Mouse (Mus musculus): ENCODE results near the gene Man1a2. TPM values are rescaled to one million over a fixed set of nuclear protein-coding genes. Genes with fewer than 3 reads are reported as not detected.

The Man1a2 gene
- total and polyA plus RNA-seq, 2 experiments from 2014 or later: 49.0 to 73.2 TPM

- DNase-seq (ENCODE audit: low spot score) (no peak), ATAC-seq (no peak)
- no peak overlapping the region for H3K27ac ChIP-seq
- H3K36me3 ChIP-seq (ENCODE audit: insufficient read depth, low read length): no peaks in the 10 kb centered on the region
- H3K9ac ChIP-seq (replicated peaks; ENCODE audit: low read length): no peak overlapping the region
- no peaks in the 10 kb centered on the region for H3K27me3 ChIP-seq (ENCODE audit: insufficient read depth, low read length)
- no peak overlapping the region for H3K4me3 ChIP-seq (ENCODE audit: low read length)
- no peak overlapping the region for H3K4me2 ChIP-seq (ENCODE audit: low read depth, low read length)
- H3K4me1 ChIP-seq (ENCODE audit: insufficient read depth, low read length): no peaks in the 10 kb centered on the region
- no peaks in the 10 kb centered on the region for H3K9me3 ChIP-seq (ENCODE audit: low read length)
- WGBS: 91% methylated on average over 5 of the region's 5 CpGs
- TF ChIP-seq CTCF (IDR thresholded peaks at IDR 0.05; ENCODE audit: low read depth): no peak
Measured at GRCm38 (mm10) chr3:100720786-100721300, 35.5 kb upstream of the Man1a2 start.

GRCm38 (mm10) chr3:100716241-100716640, 30.9 kb upstream of the Man1a2 start:
- ATAC-seq (no peak), DNase-seq (ENCODE audit: low spot score) (no peak)

GRCm38 (mm10) chr3:100715367-100715766, 30.1 kb upstream of the Man1a2 start:
- Histone ChIP-seq H3K4me3 (ENCODE audit: low read length) (no peak overlapping the region), H3K4me1 (ENCODE audit: insufficient read depth, low read length) (no peaks in the 10 kb centered on the region), H3K27me3 (ENCODE audit: insufficient read depth, low read length) (no peaks in the 10 kb centered on the region), H3K36me3 (ENCODE audit: insufficient read depth, low read length) (no peaks in the 10 kb centered on the region), H3K9ac (replicated peaks; ENCODE audit: low read length) (no peak overlapping the region), H3K27ac (no peak overlapping the region), H3K4me2 (ENCODE audit: low read depth, low read length) (no peak overlapping the region), H3K9me3 (ENCODE audit: low read length) (no peaks in the 10 kb centered on the region)
- ATAC-seq: no peak
- no peak for TF ChIP-seq CTCF (IDR thresholded peaks at IDR 0.05; ENCODE audit: low read depth)
- no peak for DNase-seq (ENCODE audit: low spot score)
- 81% methylated on average over 4 of the region's 4 CpGs for WGBS

More at GRCm38 (mm10) chr3:100716241-100716640, 30.9 kb upstream of the Man1a2 start:
- Histone ChIP-seq H3K9ac (replicated peaks; ENCODE audit: low read length) (no peak overlapping the region), H3K27me3 (ENCODE audit: insufficient read depth, low read length) (no peaks in the 10 kb centered on the region), H3K36me3 (ENCODE audit: insufficient read depth, low read length) (no peaks in the 10 kb centered on the region), H3K4me3 (ENCODE audit: low read length) (no peak overlapping the region), H3K27ac (no peak overlapping the region), H3K4me1 (ENCODE audit: insufficient read depth, low read length) (no peaks in the 10 kb centered on the region), H3K4me2 (ENCODE audit: low read depth, low read length) (no peak overlapping the region), H3K9me3 (ENCODE audit: low read length) (no peaks in the 10 kb centered on the region)
- 71% methylated on average over 7 of the region's 7 CpGs for WGBS
- no peak for TF ChIP-seq CTCF (IDR thresholded peaks at IDR 0.05; ENCODE audit: low read depth)

- Histone ChIP-seq H3K36me3 (ENCODE audit: insufficient read depth, low read length) (no peaks in the 10 kb centered on the region), H3K27ac (no peak overlapping the region), H3K9me3 (ENCODE audit: low read length) (no peaks in the 10 kb centered on the region), H3K9ac (replicated peaks; ENCODE audit: low read length) (no peak overlapping the region), H3K4me1 (ENCODE audit: insufficient read depth, low read length) (no peaks in the 10 kb centered on the region), H3K4me3 (ENCODE audit: low read length) (no peak overlapping the region), H3K4me2 (ENCODE audit: low read depth, low read length) (no peak overlapping the region), H3K27me3 (ENCODE audit: insufficient read depth, low read length) (no peaks in the 10 kb centered on the region)
- no peak for DNase-seq (ENCODE audit: low spot score)
- WGBS: 72% methylated on average over 11 of the region's 11 CpGs
- no peak for TF ChIP-seq CTCF (IDR thresholded peaks at IDR 0.05; ENCODE audit: low read depth)
- no peak for ATAC-seq
Measured at GRCm38 (mm10) chr3:100713142-100714005, 28.1 kb upstream of the Man1a2 start.

- no peaks in the 10 kb centered on the region for H3K27me3 ChIP-seq (ENCODE audit: insufficient read depth, low read length)
- DNase-seq (ENCODE audit: low spot score): no peak
- H3K9ac ChIP-seq (replicated peaks; ENCODE audit: low read length): no peak overlapping the region
- no peaks in the 10 kb centered on the region for H3K36me3 ChIP-seq (ENCODE audit: insufficient read depth, low read length)
- no peaks in the 10 kb centered on the region for H3K4me1 ChIP-seq (ENCODE audit: insufficient read depth, low read length)
- no peak for ATAC-seq
- no peak for TF ChIP-seq CTCF (IDR thresholded peaks at IDR 0.05; ENCODE audit: low read depth)
- H3K4me2 ChIP-seq (ENCODE audit: low read depth, low read length): no peak overlapping the region
- H3K4me3 ChIP-seq (ENCODE audit: low read length): no peak overlapping the region
- no peak overlapping the region for H3K27ac ChIP-seq
- 83% methylated on average over 7 of the region's 7 CpGs for WGBS
- no peaks in the 10 kb centered on the region for H3K9me3 ChIP-seq (ENCODE audit: low read length)
Measured at GRCm38 (mm10) chr3:100712140-100712539, 26.8 kb upstream of the Man1a2 start.

- Histone ChIP-seq H3K9me3 (ENCODE audit: low read length) (no peaks in the 10 kb centered on the region), H3K27ac (no peak overlapping the region), H3K4me1 (ENCODE audit: insufficient read depth, low read length) (no peaks in the 10 kb centered on the region), H3K27me3 (ENCODE audit: insufficient read depth, low read length) (no peaks in the 10 kb centered on the region), H3K4me2 (ENCODE audit: low read depth, low read length) (no peak overlapping the region), H3K9ac (replicated peaks; ENCODE audit: low read length) (no peak overlapping the region), H3K36me3 (ENCODE audit: insufficient read depth, low read length) (no peaks in the 10 kb centered on the region), H3K4me3 (ENCODE audit: low read length) (no peak overlapping the region)
- TF ChIP-seq CTCF (IDR thresholded peaks at IDR 0.05; ENCODE audit: low read depth): no peak
- DNase-seq (ENCODE audit: low spot score) (no peak), ATAC-seq (no peak)
- 60% methylated on average over 4 of the region's 4 CpGs for WGBS
Measured at GRCm38 (mm10) chr3:100711486-100711885, 26.2 kb upstream of the Man1a2 start.

GRCm38 (mm10) chr3:100707117-100707516, 21.8 kb upstream of the Man1a2 start:
- no peaks in the 10 kb centered on the region for H3K4me1 ChIP-seq (ENCODE audit: insufficient read depth, low read length)
- WGBS: 88% methylated on average over 4 of the region's 4 CpGs
- H3K4me2 ChIP-seq (ENCODE audit: low read depth, low read length): no peak overlapping the region
- TF ChIP-seq CTCF (IDR thresholded peaks at IDR 0.05; ENCODE audit: low read depth): no peak
- no peak overlapping the region for H3K27ac ChIP-seq
- H3K9ac ChIP-seq (replicated peaks; ENCODE audit: low read length): no peak overlapping the region
- H3K27me3 ChIP-seq (ENCODE audit: insufficient read depth, low read length): no peaks in the 10 kb centered on the region
- DNase-seq (ENCODE audit: low spot score) (no peak), ATAC-seq (no peak)
- no peaks in the 10 kb centered on the region for H3K36me3 ChIP-seq (ENCODE audit: insufficient read depth, low read length)
- no peak overlapping the region for H3K4me3 ChIP-seq (ENCODE audit: low read length)
- H3K9me3 ChIP-seq (ENCODE audit: low read length): no peaks in the 10 kb centered on the region

Data from hindbrain, postnatal 0 days (tissue).